Mouse (Mus musculus): ENCODE measurements around the gene Tex37. TPM values are rescaled to one million over a fixed set of nuclear protein-coding genes. Genes with fewer than 3 reads are reported as not detected.

Tex37 gene
- polyA plus RNA-seq, 1 experiment from 2014 or later: not detected

DNA sequence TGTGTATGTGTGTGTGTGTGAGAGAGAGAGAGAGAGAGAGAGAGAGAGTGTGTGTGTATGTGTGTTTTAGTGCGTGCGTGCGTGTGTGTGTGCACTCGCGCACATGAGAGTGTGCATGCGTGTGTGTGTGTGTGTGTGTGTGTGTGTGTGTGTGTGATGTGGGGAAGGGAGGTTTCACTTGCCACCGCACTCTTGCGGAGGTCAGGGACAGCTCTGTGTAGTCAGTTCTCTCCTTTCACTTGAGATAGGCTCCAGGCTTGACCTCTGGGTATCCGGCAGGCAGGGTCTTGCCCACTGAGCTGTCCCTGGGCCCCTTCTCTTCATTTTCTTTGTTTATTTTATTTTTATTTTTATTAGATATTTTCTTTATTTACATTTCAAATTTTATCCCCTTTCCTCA, 51.4 kb downstream of the Tex37 start:
- 96% methylated on average over 8 of the region's 9 CpGs for WGBS
- no peaks in the 10 kb centered on the region for H3K9me3 ChIP-seq (ENCODE audit: low read length)
- no peak overlapping the region for H3K4me3 ChIP-seq (ENCODE audit: low read length)
- H3K36me3 ChIP-seq (ENCODE audit: insufficient read depth, low read length): no peaks in the 10 kb centered on the region
- no peak overlapping the region for H3K9ac ChIP-seq (replicated peaks; ENCODE audit: low read length)
- H3K27ac ChIP-seq (ENCODE audit: low read length): no peak overlapping the region
- H3K4me1 ChIP-seq (ENCODE audit: insufficient read depth, low read length): 0 out of 2 replicates have a peak, but pooled peaks cover 6% of the 10 kb centered on the region
- no peaks in the 10 kb centered on the region for H3K27me3 ChIP-seq (ENCODE audit: insufficient read depth, low read length)
- ATAC-seq (ENCODE audit: low FRiP score, low TSS enrichment): no peak
- H3K4me2 ChIP-seq (replicated peaks; ENCODE audit: low read depth, low read length): no peak overlapping the region

- no peak overlapping the region for H3K4me3 ChIP-seq (ENCODE audit: low read length)
- H3K4me1 ChIP-seq (ENCODE audit: insufficient read depth, low read length): 0 out of 2 replicates have a peak, but pooled peaks cover 4% of the 10 kb centered on the region
- no peaks in the 10 kb centered on the region for H3K27me3 ChIP-seq (ENCODE audit: insufficient read depth, low read length)
- H3K9ac ChIP-seq (replicated peaks; ENCODE audit: low read length): no peak overlapping the region
- H3K27ac ChIP-seq (ENCODE audit: low read length): no peak overlapping the region
- 71% methylated on average over 5 of the region's 5 CpGs for WGBS
- no peaks in the 10 kb centered on the region for H3K36me3 ChIP-seq (ENCODE audit: insufficient read depth, low read length)
- no peak for ATAC-seq (ENCODE audit: low FRiP score, low TSS enrichment)
- no peaks in the 10 kb centered on the region for H3K9me3 ChIP-seq (ENCODE audit: low read length)
- H3K4me2 ChIP-seq (replicated peaks; ENCODE audit: low read depth, low read length): no peak overlapping the region
These were observed 52.0 kb downstream of the Tex37 start for GRCm38 (mm10) chr6:70866761-70867160.

GRCm38 (mm10) chr6:70864285-70864684, 54.4 kb downstream of the Tex37 start:
- no peaks in the 10 kb centered on the region for H3K9me3 ChIP-seq (ENCODE audit: low read length)
- WGBS: 87% methylated on average over 6 of the region's 6 CpGs
- no peak overlapping the region for H3K9ac ChIP-seq (replicated peaks; ENCODE audit: low read length)
- no peak overlapping the region for H3K4me3 ChIP-seq (ENCODE audit: low read length)
- no peaks in the 10 kb centered on the region for H3K27me3 ChIP-seq (ENCODE audit: insufficient read depth, low read length)
- H3K36me3 ChIP-seq (ENCODE audit: insufficient read depth, low read length): peaks cover 7% of the 10 kb centered on the region; the same call in 1 of the 2 replicates
- no peak overlapping the region for H3K4me2 ChIP-seq (replicated peaks; ENCODE audit: low read depth, low read length)
- H3K27ac ChIP-seq (ENCODE audit: low read length): no peak overlapping the region
- no peak for ATAC-seq (ENCODE audit: low FRiP score, low TSS enrichment)
- no peaks in the 10 kb centered on the region for H3K4me1 ChIP-seq (ENCODE audit: insufficient read depth, low read length)

Other genes with a start within 250 kb of the Tex37 start
- gene Rpia, start 126.7 kb downstream of the Tex37 start, polyA plus RNA-seq (2015; fragmentation: Nextera tagmentation; extraction: Ambion mirVana): 2.3 and 3.0 TPM in 2 replicates
- gene Eif2ak3, start 74.4 kb downstream of the Tex37 start, polyA plus RNA-seq (2015; fragmentation: Nextera tagmentation; extraction: Ambion mirVana): 11.9 and 12.2 TPM in 2 replicates
- not detected in 2 replicates for gene Foxi3, start 37.6 kb upstream of the Tex37 start, polyA plus RNA-seq (2015; fragmentation: Nextera tagmentation; extraction: Ambion mirVana)
- 57.1 and 69.9 TPM in 2 replicates for gene Thnsl2, start 225.5 kb upstream of the Tex37 start, polyA plus RNA-seq (2015; fragmentation: Nextera tagmentation; extraction: Ambion mirVana)

Measured in kidney, embryonic 16.5 days (tissue).